Mouse (Mus musculus) left cerebral cortex, postnatal 36 days (tissue): ENCODE measurements around the gene Fcgrt. TPM values are rescaled to one million over a fixed set of nuclear protein-coding genes. Genes with fewer than 3 reads are reported as not detected.
A peak's percentile ranks its signal among the peaks of the same experiment; 100 is the strongest.

Experiments
- DNase-seq, 2 experiments: peaks; one replicate each; pipeline ENCODE4 v3.0.0; 2021 to 2022; ENCODE audit warnings: low spot score in 2 of 2, mixed read lengths in 1 of 2
- intact Hi-C: fragments of 180-260 bp; cut with DNase I; formaldehyde crosslinking; loops from one replicate; pipeline ENCODE4 v1.15.1; 2025
- total RNA-seq, 2 experiments: library from RNA; stranded (reverse); gene quantifications; 2 replicates each; pipeline ENCODE4 v1.2.3; 2021

The Fcgrt gene
- total RNA-seq, 2 experiments from 2014 or later = 22.3 to 22.7 TPM

GRCm38 (mm10) chr7:45091001-45091990 is 12.4 kb downstream of the Fcgrt start:
- no peak for DNase-seq
- intact Hi-C loops = no loop called here

- no peak for DNase-seq
- intact Hi-C loops = no loop called here
Observed at GRCm38 (mm10) chr7:45090251-45090977, 13.2 kb downstream of the Fcgrt start.

DNA sequence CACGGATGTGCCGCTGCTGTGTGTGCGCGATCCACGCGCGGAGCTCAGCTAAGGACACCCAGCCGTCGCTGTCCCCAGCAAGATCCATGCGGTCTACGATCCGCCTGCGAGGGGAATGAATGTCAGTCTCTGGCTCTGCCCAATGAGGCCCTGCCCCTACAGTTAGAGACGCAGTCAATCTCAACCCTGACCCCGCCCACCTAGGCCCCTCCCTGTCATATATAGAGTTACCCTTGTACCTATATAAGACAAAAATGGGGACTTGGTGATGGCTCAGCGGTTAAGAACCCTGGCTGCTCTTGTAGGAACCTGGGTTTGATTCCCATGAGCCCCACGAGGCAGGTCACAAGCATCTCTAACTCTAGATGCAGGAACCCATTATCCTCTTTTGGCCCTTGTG is 15.1 kb downstream of the Fcgrt start:
- DNase-seq = no peak
- intact Hi-C loops = no loop called here

GRCm38 (mm10) chr7:45086084-45086483 is 17.6 kb downstream of the Fcgrt start:
- intact Hi-C loops = no loop called here
- no peak for DNase-seq

- DNase-seq = no peak
- intact Hi-C loops = loop anchor here (5.0 kb wide), 1 partner anchor 39 kb away; the partner anchor contains the start of gene Rps11
Observed at GRCm38 (mm10) chr7:45083300-45083890, 20.3 kb downstream of the Fcgrt start.

GRCm38 (mm10) chr7:45082401-45083299 is 21.0 kb downstream of the Fcgrt start:
- DNase-seq = no peak
- intact Hi-C loops = loop anchor here (5.0 kb wide), 1 partner anchor 40 kb away; the partner anchor contains the start of gene Rps11

DNA sequence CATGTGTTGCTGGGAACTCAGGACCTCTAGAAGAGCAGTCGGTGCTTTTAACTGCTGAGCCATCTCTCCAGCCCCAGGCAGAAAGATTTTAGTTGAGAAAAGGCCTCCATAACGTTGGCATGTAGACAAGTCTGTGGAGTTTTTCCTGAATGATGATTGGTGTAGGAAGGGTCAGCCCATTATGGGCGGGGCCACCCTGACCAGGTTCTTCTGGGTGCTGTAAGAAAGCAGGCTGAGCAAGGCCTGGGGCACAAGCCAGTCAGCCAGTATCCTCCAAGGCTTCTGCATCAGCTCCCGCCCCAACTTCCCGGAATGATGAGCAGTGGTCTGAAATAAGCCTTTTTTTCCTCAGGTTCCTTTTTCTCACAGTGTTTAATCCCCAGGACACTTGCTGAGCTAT is 22.6 kb downstream of the Fcgrt start:
- DNase-seq = no peak
- intact Hi-C loops = loop anchor here (5.0 kb wide), 1 partner anchor 41 kb away; the partner anchor contains the start of gene Rps11

- peak; percentile 83 to 90 for DNase-seq
- intact Hi-C loops = loop anchor here (2.0 to 5.0 kb wide), 2 partner anchors 42 to 57 kb away; partner anchors contain the start of genes Flt3l, Gm45713 and Rps11
Observed at GRCm38 (mm10) chr7:45079856-45080255, 23.8 kb downstream of the Fcgrt start.

DNA sequence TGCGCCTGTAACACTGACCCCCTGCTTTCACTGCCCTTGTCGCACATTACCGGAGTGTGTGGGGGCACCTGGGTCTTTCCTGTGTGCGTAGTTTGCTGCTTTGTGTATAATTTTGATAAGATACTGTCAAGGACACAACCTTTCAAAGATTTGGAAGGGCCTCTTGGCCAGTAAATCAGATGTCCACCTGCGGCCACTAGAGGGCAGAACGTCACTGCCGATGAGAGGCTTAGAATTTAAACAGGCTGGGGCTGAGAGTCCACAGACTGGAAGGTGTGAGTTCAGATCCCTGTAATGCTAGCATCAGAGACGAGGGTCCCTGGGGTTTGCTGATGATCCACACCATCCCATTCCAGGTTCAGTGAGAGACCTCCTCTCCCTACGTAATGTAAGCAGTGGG is 25.1 kb downstream of the Fcgrt start:
- peak; percentile 53 to 55 for DNase-seq
- intact Hi-C loops = loop anchor here (2.0 kb wide), 1 partner anchor 58 kb away; the partner anchor contains the start of genes Flt3l and Gm45713

DNA sequence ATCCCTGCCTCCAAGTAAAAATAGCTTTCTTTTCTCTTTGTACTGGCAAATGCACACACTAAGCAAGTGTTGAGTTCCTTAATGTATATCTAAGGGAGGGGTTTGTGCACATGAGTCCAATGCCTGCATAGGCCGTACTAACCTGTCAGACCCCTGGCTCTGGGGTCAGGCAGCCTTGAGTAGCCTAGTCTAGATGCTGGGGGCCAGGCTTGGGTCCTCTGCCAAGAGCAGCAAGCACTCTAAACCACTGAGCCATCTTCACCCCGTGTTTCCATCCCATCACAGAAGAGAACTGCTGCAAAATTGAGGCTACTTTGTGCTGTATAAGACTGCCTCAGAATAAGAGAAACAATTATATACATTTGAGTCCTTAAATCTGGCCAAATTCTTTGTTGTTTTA is 25.8 kb downstream of the Fcgrt start:
- no peak for DNase-seq
- intact Hi-C loops = loop anchor here (2.0 kb wide), 1 partner anchor 59 kb away; the partner anchor contains the start of genes Flt3l and Gm45713

DNA sequence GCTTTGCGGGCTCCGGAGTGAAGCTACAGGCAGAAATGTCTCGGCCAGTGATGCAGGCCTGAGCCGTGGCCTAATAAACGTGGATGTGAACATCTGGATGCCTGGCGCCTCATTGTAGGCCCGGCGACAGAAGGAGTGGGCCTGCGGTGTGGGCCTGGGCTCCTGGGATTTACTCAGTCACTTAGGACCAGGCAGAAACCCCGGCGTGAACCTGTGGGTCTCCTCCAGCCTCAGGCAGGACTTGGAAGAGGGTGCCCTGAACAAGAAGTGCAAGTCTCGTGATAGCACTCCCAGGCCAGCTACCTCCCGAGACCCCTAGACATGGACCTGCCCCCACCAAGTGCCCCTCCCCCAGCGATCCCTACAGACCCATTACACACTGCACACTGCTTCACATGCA is 26.3 kb downstream of the Fcgrt start:
- no peak for DNase-seq
- intact Hi-C loops = no loop called here

DNA sequence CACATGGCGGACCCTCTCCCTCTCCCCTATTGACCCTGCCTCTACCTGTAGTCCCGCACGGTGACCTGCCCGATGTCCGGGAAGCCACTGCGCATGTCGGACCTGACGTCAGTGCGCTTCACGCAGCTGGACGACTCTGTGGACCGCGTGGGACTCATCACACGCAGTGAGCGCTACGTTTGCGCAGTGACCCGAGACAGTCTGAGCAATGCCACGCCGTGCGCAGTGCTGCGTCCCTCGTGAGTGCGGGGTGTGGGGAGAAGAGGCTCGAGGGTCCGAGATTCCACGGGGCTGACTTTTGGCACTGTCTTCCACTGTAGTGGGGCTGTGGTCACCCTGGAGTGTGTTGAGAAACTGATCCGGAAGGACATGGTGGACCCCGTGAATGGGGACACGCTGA is 27.1 kb downstream of the Fcgrt start:
- intact Hi-C loops = no loop called here

GRCm38 (mm10) chr7:45075405-45075804 is 28.2 kb downstream of the Fcgrt start:
- intact Hi-C loops = no loop called here
- DNase-seq = no peak

More for the DNA sequence above, 27.1 kb downstream of the Fcgrt start:
- DNase-seq = no peak

DNA sequence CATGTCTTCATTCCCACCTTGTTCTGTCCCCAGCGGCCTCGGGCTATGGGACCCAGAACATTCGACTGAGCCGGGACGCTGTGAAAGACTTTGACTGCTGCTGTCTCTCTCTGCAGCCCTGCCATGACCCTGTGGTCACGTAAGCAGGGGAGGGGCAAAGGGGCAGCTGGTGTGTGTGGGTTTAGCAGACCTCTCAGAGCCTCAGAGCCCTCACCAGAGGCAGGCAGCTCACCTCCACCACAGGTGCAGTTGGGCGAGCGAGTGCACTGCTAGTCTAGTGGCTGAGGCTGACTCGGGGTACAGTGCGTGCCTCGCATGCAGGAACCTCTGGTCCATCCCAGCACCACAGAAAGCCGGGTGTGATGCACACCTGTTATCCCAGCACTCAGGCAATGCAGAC is 29.7 kb downstream of the Fcgrt start:
- DNase-seq = no peak
- intact Hi-C loops = no loop called here

GRCm38 (mm10) chr7:45073171-45073707 is 30.4 kb downstream of the Fcgrt start:
- intact Hi-C loops = no loop called here
- DNase-seq = no peak

GRCm38 (mm10) chr7:45072230-45072629 is 31.4 kb downstream of the Fcgrt start:
- intact Hi-C loops = no loop called here
- DNase-seq = no peak

GRCm38 (mm10) chr7:45069671-45070070 is 34.0 kb downstream of the Fcgrt start:
- intact Hi-C loops = no loop called here
- no peak for DNase-seq

DNA sequence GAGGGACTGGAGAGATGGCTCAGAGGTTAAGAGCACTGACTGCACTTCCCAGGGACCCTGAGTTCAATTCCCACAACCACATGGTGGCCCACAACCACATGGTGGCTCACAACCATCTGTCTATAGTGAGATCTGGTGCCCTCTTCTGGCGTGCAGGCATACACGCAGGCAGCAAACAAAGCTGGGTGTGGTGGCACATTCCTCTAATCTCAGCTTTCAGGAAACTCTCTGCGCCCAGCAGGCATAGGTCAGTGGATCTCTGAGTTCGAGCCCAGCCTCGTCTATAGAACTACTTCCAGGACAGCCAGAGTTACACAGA is 35.7 kb downstream of the Fcgrt start:
- DNase-seq = no peak
- intact Hi-C loops = no loop called here
